Mouse (Mus musculus) neural tube, embryonic 12.5 days (tissue): Measurements from ENCODE around the gene Hsf2bp. TPM values are rescaled to one million over a fixed set of nuclear protein-coding genes. Genes with fewer than 3 reads are reported as not detected.

Experiments used
- ATAC-seq: fragments of 200-750 bp; cut with Nextera tagmentation; 2 replicates; pipeline ENCODE4 v1.8.0; 2017; ENCODE audit warnings: low read depth, mild to moderate bottlenecking, moderate TSS enrichment, moderate library complexity; ENCODE audit not compliant: low FRiP score
- H3K27ac ChIP-seq: fragments of 300-500 bp; sonication (generic); 2 replicates; pipeline ENCODE4 v1.5.1; 2016
- H3K27me3 ChIP-seq: fragments of 300-500 bp; sonication (generic); replicated peaks from 2 replicates; pipeline ENCODE4 v1.6.1; 2016; ENCODE audit warnings: mild to moderate bottlenecking
- H3K36me3 ChIP-seq: fragments of 300-500 bp; sonication (generic); 2 replicates; pipeline ENCODE4 v1.6.1; 2016; ENCODE audit warnings: mild to moderate bottlenecking
- H3K4me1 ChIP-seq: fragments of 300-500 bp; sonication (generic); 2 replicates; pipeline ENCODE4 v1.6.1; 2016
- H3K4me2 ChIP-seq: fragments of 300-500 bp; sonication (generic); replicated peaks from 2 replicates; pipeline ENCODE4 v1.6.1; 2016; ENCODE audit warnings: mild to moderate bottlenecking
- H3K4me3 ChIP-seq: fragments of 300-500 bp; sonication (generic); 2 replicates; pipeline ENCODE4 v1.5.1; 2016
- H3K9ac ChIP-seq: fragments of 300-500 bp; sonication (generic); 2 replicates; pipeline ENCODE4 v1.6.1; 2016; ENCODE audit warnings: mild to moderate bottlenecking
- H3K9me3 ChIP-seq: fragments of 300-500 bp; sonication (generic); 2 replicates; pipeline ENCODE4 v1.6.1; 2016; ENCODE audit warnings: mild to moderate bottlenecking
- WGBS: fragments of 180-500 bp; shearing (Covaris S2); methylation state at CpG from one replicate; pipeline ENCODE4 v1.1.7; 2016; 5-methylcytosine and 5-hydroxymethylcytosine counted together
- polyA plus RNA-seq: library from polyadenylated mRNA; unstranded; fragments of >200 nt; fragmentation: Nextera tagmentation; extraction: Ambion mirVana; gene quantifications from 2 replicates; pipeline ENCODE4 v1.2.1, GENCODE M21; 2016

Gene Hsf2bp
- polyA plus RNA-seq, 1 experiment from 2014 or later = 0.47 TPM

- no peak overlapping the region for H3K4me2 ChIP-seq
- no peak overlapping the region for H3K9ac ChIP-seq
- no peak for ATAC-seq
- H3K4me3 ChIP-seq = no peak overlapping the region
- no peaks in the 10 kb centered on the region for H3K9me3 ChIP-seq
- WGBS = 30% methylated on average over 3 of the region's 3 CpGs
- no peaks in the 10 kb centered on the region for H3K27me3 ChIP-seq
- no peaks in the 10 kb centered on the region for H3K4me1 ChIP-seq
- no peak overlapping the region for H3K27ac ChIP-seq
- no peaks in the 10 kb centered on the region for H3K36me3 ChIP-seq
Measured at GRCm38 (mm10) chr17:32027666-32028065, 8.5 kb downstream of the Hsf2bp start.

GRCm38 (mm10) chr17:32025386-32025785 is 10.8 kb downstream of the Hsf2bp start:
- Histone ChIP-seq H3K4me3 (no peak overlapping the region), H3K9me3 (no peaks in the 10 kb centered on the region), H3K4me1 (no peaks in the 10 kb centered on the region), H3K27me3 (no peaks in the 10 kb centered on the region), H3K4me2 (no peak overlapping the region), H3K27ac (no peak overlapping the region), H3K9ac (no peak overlapping the region), H3K36me3 (no peaks in the 10 kb centered on the region)
- no peak for ATAC-seq
- WGBS = 9% methylated on average over 2 of the region's 2 CpGs

GRCm38 (mm10) chr17:32024671-32025073 is 11.5 kb downstream of the Hsf2bp start:
- no peak for ATAC-seq
- no peak overlapping the region for H3K9ac ChIP-seq
- H3K4me2 ChIP-seq = no peak overlapping the region
- no peaks in the 10 kb centered on the region for H3K36me3 ChIP-seq
- WGBS = 60% methylated on average over 5 of the region's 5 CpGs
- no peak overlapping the region for H3K27ac ChIP-seq
- H3K9me3 ChIP-seq = no peaks in the 10 kb centered on the region
- no peaks in the 10 kb centered on the region for H3K27me3 ChIP-seq
- H3K4me3 ChIP-seq = no peak overlapping the region
- H3K4me1 ChIP-seq = no peaks in the 10 kb centered on the region

- H3K4me3 ChIP-seq = no peak overlapping the region
- H3K27ac ChIP-seq = no peak overlapping the region
- H3K4me2 ChIP-seq = no peak overlapping the region
- no peaks in the 10 kb centered on the region for H3K4me1 ChIP-seq
- H3K9me3 ChIP-seq = no peaks in the 10 kb centered on the region
- H3K27me3 ChIP-seq = no peaks in the 10 kb centered on the region
- no peak overlapping the region for H3K9ac ChIP-seq
- WGBS = 70% methylated on average over 8 of the region's 8 CpGs
- no peak for ATAC-seq
- H3K36me3 ChIP-seq = no peaks in the 10 kb centered on the region
Measured at GRCm38 (mm10) chr17:32023088-32023487, 13.1 kb downstream of the Hsf2bp start.

- Histone ChIP-seq H3K27ac (no peak overlapping the region), H3K36me3 (no peaks in the 10 kb centered on the region), H3K9me3 (no peaks in the 10 kb centered on the region), H3K9ac (no peak overlapping the region), H3K4me2 (no peak overlapping the region), H3K27me3 (no peaks in the 10 kb centered on the region), H3K4me1 (no peaks in the 10 kb centered on the region), H3K4me3 (no peak overlapping the region)
- 79% methylated on average over 6 of the region's 6 CpGs for WGBS
- ATAC-seq = no peak
Measured at GRCm38 (mm10) chr17:32022551-32022950, 13.6 kb downstream of the Hsf2bp start.

- 93% methylated on average over 3 of the region's 3 CpGs for WGBS
- H3K27ac ChIP-seq = no peak overlapping the region
- H3K4me3 ChIP-seq = no peak overlapping the region
- H3K9me3 ChIP-seq = no peaks in the 10 kb centered on the region
- H3K36me3 ChIP-seq = no peaks in the 10 kb centered on the region
- H3K4me1 ChIP-seq = no peaks in the 10 kb centered on the region
- no peak overlapping the region for H3K4me2 ChIP-seq
- H3K27me3 ChIP-seq = no peaks in the 10 kb centered on the region
- ATAC-seq = no peak
- no peak overlapping the region for H3K9ac ChIP-seq
Measured at GRCm38 (mm10) chr17:32021981-32022380, 14.2 kb downstream of the Hsf2bp start.

- Histone ChIP-seq H3K9me3 (no peaks in the 10 kb centered on the region), H3K36me3 (no peaks in the 10 kb centered on the region), H3K4me3 (no peak overlapping the region), H3K9ac (no peak overlapping the region), H3K4me2 (no peak overlapping the region), H3K27me3 (no peaks in the 10 kb centered on the region), H3K27ac (no peak overlapping the region), H3K4me1 (no peaks in the 10 kb centered on the region)
- WGBS = 83% methylated on average over 5 of the region's 5 CpGs
- no peak for ATAC-seq
Measured at GRCm38 (mm10) chr17:32018127-32018894, 17.8 kb downstream of the Hsf2bp start.

- no peaks in the 10 kb centered on the region for H3K36me3 ChIP-seq
- ATAC-seq = no peak
- H3K4me2 ChIP-seq = no peak overlapping the region
- no peaks in the 10 kb centered on the region for H3K9me3 ChIP-seq
- 92% methylated on average over 8 of the region's 8 CpGs for WGBS
- no peaks in the 10 kb centered on the region for H3K27me3 ChIP-seq
- no peaks in the 10 kb centered on the region for H3K4me1 ChIP-seq
- no peak overlapping the region for H3K4me3 ChIP-seq
- no peak overlapping the region for H3K27ac ChIP-seq
- no peak overlapping the region for H3K9ac ChIP-seq
Measured at GRCm38 (mm10) chr17:32016481-32016880, 19.7 kb downstream of the Hsf2bp start.

GRCm38 (mm10) chr17:32013659-32014058 is 22.5 kb downstream of the Hsf2bp start:
- H3K9ac ChIP-seq = no peak overlapping the region
- H3K9me3 ChIP-seq = no peaks in the 10 kb centered on the region
- H3K4me1 ChIP-seq = no peaks in the 10 kb centered on the region
- H3K4me2 ChIP-seq = no peak overlapping the region
- H3K4me3 ChIP-seq = no peak overlapping the region
- H3K27me3 ChIP-seq = no peaks in the 10 kb centered on the region
- ATAC-seq = no peak
- no peaks in the 10 kb centered on the region for H3K36me3 ChIP-seq
- H3K27ac ChIP-seq = no peak overlapping the region

- H3K4me1 ChIP-seq = no peaks in the 10 kb centered on the region
- H3K4me2 ChIP-seq = no peak overlapping the region
- H3K9ac ChIP-seq = no peak overlapping the region
- no peaks in the 10 kb centered on the region for H3K9me3 ChIP-seq
- H3K27ac ChIP-seq = no peak overlapping the region
- H3K27me3 ChIP-seq = no peaks in the 10 kb centered on the region
- ATAC-seq = no peak
- WGBS = 69% methylated on average over 3 of the region's 3 CpGs
- no peak overlapping the region for H3K4me3 ChIP-seq
- H3K36me3 ChIP-seq = no peaks in the 10 kb centered on the region
Measured at GRCm38 (mm10) chr17:32012254-32012653, 23.9 kb downstream of the Hsf2bp start.

GRCm38 (mm10) chr17:32011694-32012093 is 24.5 kb downstream of the Hsf2bp start:
- H3K9me3 ChIP-seq = no peaks in the 10 kb centered on the region
- no peak overlapping the region for H3K4me3 ChIP-seq
- no peak for ATAC-seq
- no peak overlapping the region for H3K4me2 ChIP-seq
- H3K27me3 ChIP-seq = no peaks in the 10 kb centered on the region
- no peaks in the 10 kb centered on the region for H3K4me1 ChIP-seq
- no peaks in the 10 kb centered on the region for H3K36me3 ChIP-seq
- WGBS = 82% methylated on average over 6 of the region's 6 CpGs
- no peak overlapping the region for H3K27ac ChIP-seq
- H3K9ac ChIP-seq = no peak overlapping the region

- WGBS = 81% methylated on average over 5 of the region's 5 CpGs
- H3K4me2 ChIP-seq = no peak overlapping the region
- no peaks in the 10 kb centered on the region for H3K36me3 ChIP-seq
- no peak for ATAC-seq
- no peaks in the 10 kb centered on the region for H3K27me3 ChIP-seq
- no peaks in the 10 kb centered on the region for H3K4me1 ChIP-seq
- no peak overlapping the region for H3K9ac ChIP-seq
- no peak overlapping the region for H3K27ac ChIP-seq
- peaks cover 6% of the 10 kb centered on the region for H3K9me3 ChIP-seq
- H3K4me3 ChIP-seq = no peak overlapping the region
Measured at GRCm38 (mm10) chr17:32006800-32007199, 29.3 kb downstream of the Hsf2bp start.

GRCm38 (mm10) chr17:32003251-32003650 is 32.9 kb downstream of the Hsf2bp start:
- H3K4me3 ChIP-seq = no peak overlapping the region
- H3K9me3 ChIP-seq = peaks cover 6% of the 10 kb centered on the region
- ATAC-seq = no peak
- no peak overlapping the region for H3K4me2 ChIP-seq
- H3K27ac ChIP-seq = no peak overlapping the region
- no peaks in the 10 kb centered on the region for H3K36me3 ChIP-seq
- no peak overlapping the region for H3K9ac ChIP-seq
- WGBS = 90% methylated on average over 3 of the region's 3 CpGs
- H3K4me1 ChIP-seq = no peaks in the 10 kb centered on the region
- no peaks in the 10 kb centered on the region for H3K27me3 ChIP-seq
